Comparison of ENCODE assay signal across 23 mouse cellular contexts in genomic region chr11:117880336-117880976, GRCm38 (mm10). TPM values are rescaled to one million over a fixed set of nuclear protein-coding genes. Genes with fewer than 3 reads are reported as not detected.
DNase-seq lines count a peak whose midpoint lies in the region; ATAC-seq and TF ChIP-seq lines count a peak whose summit lies in the region.
"Had no signal": no experiment of that assay in that cellular context is flagged by ENCODE, and none has a peak within 500 bp of the region (broad histone marks: within the 10 kb centered on the region; RNA-seq: fewer than 3 reads in every experiment).

No protein-coding gene starts in this region.

- peaks cover 46% of the 10 kb centered on the region for H3K4me1 ChIP-seq in liver, postnatal 0 days (ENCODE audit: insufficient read depth)
- H3K4me1 ChIP-seq in bone marrow macrophage, adult 2 months (ENCODE audit: control insufficient read depth, insufficient read depth, low read length) = peaks cover 67% of the 10 kb centered on the region
- H3K4me1 ChIP-seq in neural tube, embryonic 15.5 days = peaks cover 20% of the 10 kb centered on the region

- H3K36me3 ChIP-seq in liver, postnatal 0 days (replicated peaks; ENCODE audit: insufficient read depth, low read length) = no peaks in the 10 kb centered on the region
- H3K36me3 ChIP-seq in neural tube, embryonic 15.5 days = no peaks in the 10 kb centered on the region
- H3K36me3 ChIP-seq: G1E; limb, embryonic 13.5 days; midbrain, embryonic 12.5 days had no signal

- no peak overlapping the region for H3K4me3 ChIP-seq in liver, postnatal 0 days (ENCODE audit: low read depth, low read length)
- no peak overlapping the region for H3K4me3 ChIP-seq in bone marrow macrophage, adult 2 months (ENCODE audit: insufficient read depth, low read length)
- H3K4me3 ChIP-seq in neural tube, embryonic 15.5 days (replicated peaks) = no peak overlapping the region
- H3K4me3 ChIP-seq: heart, adult 2 months; limb, embryonic 13.5 days; midbrain, embryonic 12.5 days had no signal

- no peak for TF ChIP-seq CTCF in liver, postnatal 0 days (IDR thresholded peaks at IDR 0.05; ENCODE audit: low read depth)
- TF ChIP-seq CTCF in bone marrow macrophage, adult 2 months (IDR thresholded peaks at IDR 0.05; ENCODE audit: low read depth, low read length) = 0 out of 2 replicates have a peak, but pooled peaks have one; percentile 17

- H3K27ac ChIP-seq in liver, postnatal 0 days (ENCODE audit: low read depth) = peak overlapping the region; percentile 77
- H3K27ac ChIP-seq in bone marrow macrophage, adult 2 months (ENCODE audit: insufficient read depth, low read depth, low read length) = peak overlapping the region; percentile 99
- no peak overlapping the region for H3K27ac ChIP-seq in neural tube, embryonic 15.5 days (replicated peaks)
- H3K27ac ChIP-seq: heart, adult 2 months; limb, embryonic 13.5 days; midbrain, embryonic 12.5 days had no signal

- H3K9ac ChIP-seq in liver, postnatal 0 days (replicated peaks) = no peak overlapping the region
- no peak overlapping the region for H3K9ac ChIP-seq in neural tube, embryonic 15.5 days (replicated peaks)
- H3K9ac ChIP-seq: limb, embryonic 13.5 days; midbrain, embryonic 12.5 days had no signal

- TF ChIP-seq EP300 in liver, postnatal 0 days (IDR thresholded peaks at IDR 0.05; ENCODE audit: low read depth) = no peak

- no peak for TF ChIP-seq POLR2A in bone marrow macrophage, adult 2 months (IDR thresholded peaks at IDR 0.05; ENCODE audit: borderline replicate concordance, low read depth, low read length)

- no peaks in the 10 kb centered on the region for H3K27me3 ChIP-seq in liver, postnatal 0 days (ENCODE audit: insufficient read depth, low read length)
- no peaks in the 10 kb centered on the region; the same call in 1 of the 2 replicates for H3K27me3 ChIP-seq in neural tube, embryonic 15.5 days (replicated peaks)
- H3K27me3 ChIP-seq: limb, embryonic 13.5 days had no signal

- no peak for DNase-seq in cerebellum, adult 11 months
- DNase-seq in liver, postnatal 0 days = no peak
- no peak for DNase-seq in liver
- DNase-seq in cerebellum, postnatal 10 days = peak; percentile 63 to 64
- DNase-seq in T-cell, adult 2 months (ENCODE audit: low spot score) = no peak
- DNase-seq: adrenal gland, adult 2 months; gastrocnemius, postnatal 14 days; heart, adult 2 months; kidney, postnatal 10 days; lung, postnatal 10 days; right cerebral cortex, postnatal 4 days had no signal

- WGBS in liver, postnatal 0 days (ENCODE audit: insufficient replicate concordance) = 76% methylated on average over 9 of the region's 9 CpGs
- WGBS in neural tube, embryonic 15.5 days = 91% methylated on average over 9 of the region's 9 CpGs

- peak; percentile 37; the same call in 1 of the 2 replicates for ATAC-seq in cerebellum, adult (ENCODE audit: insufficient number of reproducible peaks, low FRiP score, low TSS enrichment)
- ATAC-seq in liver, postnatal 0 days = no peak
- no peak for ATAC-seq in neural tube, embryonic 15.5 days (ENCODE audit: low FRiP score)
- ATAC-seq: CD4-positive, CD25-positive, alpha-beta regulatory T cell, adult 4 months had no signal

- H3K9me3 ChIP-seq in liver, postnatal 0 days (ENCODE audit: low read length) = no peaks in the 10 kb centered on the region
- H3K9me3 ChIP-seq in neural tube, embryonic 15.5 days (replicated peaks) = no peaks in the 10 kb centered on the region
- H3K9me3 ChIP-seq: G1E; limb, embryonic 13.5 days; midbrain, embryonic 12.5 days had no signal

- no peak overlapping the region for H3K4me2 ChIP-seq in liver, postnatal 0 days (ENCODE audit: low read depth, low read length)
- H3K4me2 ChIP-seq in neural tube, embryonic 15.5 days = no peak overlapping the region
- H3K4me2 ChIP-seq: limb, embryonic 13.5 days; midbrain, embryonic 12.5 days had no signal

RNA-seq across cellular contexts. Expression of gene Tha1, which starts 7.2 kb away (rescaled TPM):
- 6.6 and 7.1 TPM in 2 replicates for polyA plus RNA-seq in liver, postnatal 0 days (2015; fragmentation: Nextera tagmentation; extraction: Ambion mirVana)
- polyA plus RNA-seq in bone marrow macrophage, adult 2 months (2012; ENCODE audit: insufficient read depth, insufficient read length, missing spikeins) = 2.8 and 4.5 TPM in 2 replicates
- polyA plus RNA-seq in neural tube, embryonic 15.5 days (2015; fragmentation: Nextera tagmentation; extraction: Ambion mirVana) = 4.7 and 5.0 TPM in 2 replicates
- polyA plus RNA-seq: G1E had no signal

RNA-seq across cellular contexts. Expression of gene Tmem235, which starts 19.9 kb away (rescaled TPM):
- polyA plus RNA-seq in liver, postnatal 0 days (2015; fragmentation: Nextera tagmentation; extraction: Ambion mirVana) = not detected in 2 replicates
- not detected in 2 replicates for polyA plus RNA-seq in bone marrow macrophage, adult 2 months (2012; ENCODE audit: insufficient read depth, insufficient read length, missing spikeins)
- not detected in 2 replicates for polyA plus RNA-seq in neural tube, embryonic 15.5 days (2015; fragmentation: Nextera tagmentation; extraction: Ambion mirVana)
- polyA plus RNA-seq: adrenal gland, adult 2 months; CD4-positive, CD25-positive, alpha-beta regulatory T cell, adult 4 months; embryonic facial prominence, embryonic 14.5 days; frontal cortex, adult 2 months; G1E; heart, adult 2 months; heart, embryonic 16.5 days; hindbrain, embryonic 11.5 days; intestine, embryonic 14.5 days; limb, embryonic 13.5 days; midbrain, embryonic 12.5 days had no signal

RNA-seq across cellular contexts. Expression of gene Birc5, which starts 31.4 kb away (rescaled TPM):
- polyA plus RNA-seq in liver, postnatal 0 days (2015; fragmentation: Nextera tagmentation; extraction: Ambion mirVana) = 193 and 197 TPM in 2 replicates
- 97.3 and 103 TPM in 2 replicates for polyA plus RNA-seq in bone marrow macrophage, adult 2 months (2012; ENCODE audit: insufficient read depth, insufficient read length, missing spikeins)
- polyA plus RNA-seq in neural tube, embryonic 15.5 days (2015; fragmentation: Nextera tagmentation; extraction: Ambion mirVana) = 26.7 and 88.4 TPM in 2 replicates

RNA-seq across cellular contexts. Expression of gene Tk1, which starts 54.6 kb away (rescaled TPM):
- 96.8 and 101 TPM in 2 replicates for polyA plus RNA-seq in liver, postnatal 0 days (2015; fragmentation: Nextera tagmentation; extraction: Ambion mirVana)
- polyA plus RNA-seq in bone marrow macrophage, adult 2 months (2012; ENCODE audit: insufficient read depth, insufficient read length, missing spikeins) = 56.8 and 70.1 TPM in 2 replicates
- polyA plus RNA-seq in neural tube, embryonic 15.5 days (2015; fragmentation: Nextera tagmentation; extraction: Ambion mirVana) = 15.6 and 42.9 TPM in 2 replicates

RNA-seq across cellular contexts. Expression of gene Afmid, which starts 54.7 kb away (rescaled TPM):
- polyA plus RNA-seq in liver, postnatal 0 days (2015; fragmentation: Nextera tagmentation; extraction: Ambion mirVana) = 32.9 and 34.4 TPM in 2 replicates
- 3.5 and 9.9 TPM in 2 replicates for polyA plus RNA-seq in bone marrow macrophage, adult 2 months (2012; ENCODE audit: insufficient read depth, insufficient read length, missing spikeins)
- 6.0 and 8.0 TPM in 2 replicates for polyA plus RNA-seq in neural tube, embryonic 15.5 days (2015; fragmentation: Nextera tagmentation; extraction: Ambion mirVana)

Comparison
In these comparisons a context has a peak if more than half of its experiments do, and no peak if none do; other contexts are left out.
1. DNase-seq: peak in cerebellum, postnatal 10 days (2 of 2); none in cerebellum, adult 11 months (single experiment), liver, postnatal 0 days (single experiment), liver (single experiment) and T-cell, adult 2 months (single experiment).